In genomic region chr3:157399909-157400308, GRCm38 (mm10) we compare ENCODE assay signal across 13 mouse cellular contexts.
"Had no signal": no experiment of that assay in that cellular context is flagged by ENCODE, and none has a peak within 500 bp of the region (broad histone marks: within the 10 kb centered on the region; RNA-seq: fewer than 3 reads in every experiment).

No protein-coding gene starts in this region.

- ATAC-seq: hindbrain, postnatal 0 days; intestine, embryonic 16.5 days; liver, embryonic 12.5 days had no signal

- DNase-seq: gastrocnemius, postnatal 14 days; gastrocnemius, postnatal 36 days; heart, adult 18-20 months; heart, postnatal 10 days; kidney, adult 11 months; kidney, adult 2 months; kidney, adult 9 months; kidney, postnatal 14 days; kidney, postnatal 36 days; left cerebral cortex, postnatal 4 days had no signal
